Mouse (Mus musculus) forebrain, embryonic 11.5 days (tissue): ENCODE measurements around the gene Rnf167. TPM values are rescaled to one million over a fixed set of nuclear protein-coding genes. Genes with fewer than 3 reads are reported as not detected.
A peak's percentile ranks its signal among the peaks of the same experiment; 100 is the strongest.

Experiments
- ATAC-seq: fragments of 200-750 bp; cut with Nextera tagmentation; replicated peaks from 2 replicates; pipeline ENCODE4 v1.8.0; 2017; ENCODE audit warnings: moderate TSS enrichment; ENCODE audit not compliant: low FRiP score
- DNase-seq: peaks from one replicate; pipeline ENCODE4 v3.0.0-alpha.2; 2017; ENCODE audit warnings: low spot score
- H3K27ac ChIP-seq: fragments of 300-500 bp; sonication (generic); 2 replicates; pipeline ENCODE4 v1.5.1; 2014; ENCODE audit warnings: low read depth, low read length
- H3K27me3 ChIP-seq: fragments of 300-500 bp; sonication (generic); 2 replicates; pipeline ENCODE4 v1.6.1; 2014; ENCODE audit warnings: mild to moderate bottlenecking, low read length, mixed read lengths; ENCODE audit not compliant: control insufficient read depth, insufficient read depth
- H3K36me3 ChIP-seq: fragments of 300-500 bp; sonication (generic); 2 replicates; pipeline ENCODE4 v1.6.1; 2014; ENCODE audit warnings: mild to moderate bottlenecking, low read length, moderate library complexity, mixed read lengths; ENCODE audit not compliant: control insufficient read depth, insufficient read depth
- H3K4me1 ChIP-seq: fragments of 300-500 bp; sonication (generic); replicated peaks from 2 replicates; pipeline ENCODE4 v1.6.1; 2014; ENCODE audit warnings: low read length, mixed read lengths; ENCODE audit not compliant: control insufficient read depth, insufficient read depth
- H3K4me2 ChIP-seq: fragments of 300-500 bp; sonication (generic); 2 replicates; pipeline ENCODE4 v1.6.1; 2014; ENCODE audit warnings: low read depth, mild to moderate bottlenecking, low read length, moderate library complexity, mixed read lengths; ENCODE audit not compliant: severe bottlenecking
- H3K4me3 ChIP-seq: fragments of 300-500 bp; sonication (generic); 2 replicates; pipeline ENCODE4 v1.5.1; 2014; ENCODE audit warnings: low read depth, low read length
- H3K9ac ChIP-seq: fragments of 300-500 bp; sonication (generic); 2 replicates; pipeline ENCODE4 v1.6.1; 2014; ENCODE audit warnings: low read length
- H3K9me3 ChIP-seq: fragments of 300-500 bp; sonication (generic); 2 replicates; pipeline ENCODE4 v1.6.1; 2016; ENCODE audit warnings: low read length, mixed read lengths; ENCODE audit not compliant: control insufficient read depth
- WGBS: fragments of 180-500 bp; shearing (Covaris S2); extraction: QIAGEN DNeasy Blood & Tissue Kit; methylation state at CpG from one replicate; pipeline ENCODE4 v1.1.7; 2014; 5-methylcytosine and 5-hydroxymethylcytosine counted together
- polyA plus RNA-seq: library from polyadenylated mRNA; unstranded; fragments of >200 nt; fragmentation: Nextera tagmentation; extraction: Ambion mirVana; gene quantifications from 2 replicates; pipeline ENCODE4 v1.2.1, GENCODE M21; 2014

Gene Rnf167
- polyA plus RNA-seq, 1 experiment from 2014 or later = 90.0 TPM

- no peak overlapping the region for H3K4me3 ChIP-seq
- no peak overlapping the region for H3K4me2 ChIP-seq
These were observed 4.0 kb upstream of the Rnf167 start for GRCm38 (mm10) chr11:70643051-70643450.

GRCm38 (mm10) chr11:70644564-70645103 lies 2.4 kb upstream of the Rnf167 start:
- Histone ChIP-seq H3K4me3 (no peak overlapping the region), H3K36me3 (peaks cover 9% of the 10 kb centered on the region), H3K27ac (no peak overlapping the region), H3K27me3 (no peaks in the 10 kb centered on the region), H3K9me3 (no peaks in the 10 kb centered on the region), H3K9ac (no peak overlapping the region), H3K4me1 (peaks cover 16% of the 10 kb centered on the region; the same call in 1 of the 2 replicates), H3K4me2 (no peak overlapping the region)
- no peak for ATAC-seq
- 97% methylated on average over 8 of the region's 8 CpGs for WGBS
- peak; percentile 50 for DNase-seq

More at GRCm38 (mm10) chr11:70643051-70643450, 4.0 kb upstream of the Rnf167 start:
- Histone ChIP-seq H3K27me3 (no peaks in the 10 kb centered on the region), H3K27ac (no peak overlapping the region), H3K4me1 (peaks cover 11% of the 10 kb centered on the region; the same call in 1 of the 2 replicates), H3K36me3 (peaks cover 3% of the 10 kb centered on the region; the same call in 1 of the 2 replicates), H3K9me3 (no peaks in the 10 kb centered on the region), H3K9ac (no peak overlapping the region)
- WGBS = 91% methylated on average over 6 of the region's 6 CpGs
- no peak for ATAC-seq
- no peak for DNase-seq

- H3K4me1 ChIP-seq = peaks cover 18% of the 10 kb centered on the region; the same call in 1 of the 2 replicates
- ATAC-seq (no peak), DNase-seq (no peak)
- H3K4me3 ChIP-seq = peak overlapping the region; percentile 60
- H3K4me2 ChIP-seq = peak overlapping the region; percentile 87
- H3K36me3 ChIP-seq = peaks cover 16% of the 10 kb centered on the region
- H3K27me3 ChIP-seq = no peaks in the 10 kb centered on the region
- H3K9me3 ChIP-seq = no peaks in the 10 kb centered on the region
- H3K27ac ChIP-seq = peak overlapping the region; percentile 77; the same call in 1 of the 2 replicates
- 92% methylated on average over 12 of the region's 12 CpGs for WGBS
- peak overlapping the region; percentile 94 for H3K9ac ChIP-seq
These were observed 1.4 kb upstream of the Rnf167 start for GRCm38 (mm10) chr11:70645461-70646258.

GRCm38 (mm10) chr11:70646259-70646555 lies 828 bp upstream of the Rnf167 start:
- ATAC-seq (no peak), DNase-seq (no peak)
- Histone ChIP-seq H3K27me3 (no peaks in the 10 kb centered on the region), H3K4me2 (peak overlapping the region; percentile 87), H3K9me3 (no peaks in the 10 kb centered on the region), H3K27ac (peak overlapping the region; percentile 77), H3K4me3 (peak overlapping the region; percentile 60), H3K36me3 (peaks cover 22% of the 10 kb centered on the region), H3K4me1 (peaks cover 19% of the 10 kb centered on the region; the same call in 1 of the 2 replicates), H3K9ac (peak overlapping the region; percentile 94)
- WGBS = 19% methylated on average over 3 of the region's 3 CpGs

GRCm38 (mm10) chr11:70647716-70648420 lies 833 bp downstream of the Rnf167 start:
- H3K4me2 ChIP-seq = peak overlapping the region; percentile 81
- ATAC-seq (peak; percentile 21; the same call in 1 of the 2 replicates), DNase-seq (peak; percentile 73)
- H3K9ac ChIP-seq = peak overlapping the region; percentile 65
- no peaks in the 10 kb centered on the region for H3K9me3 ChIP-seq
- peak overlapping the region; percentile 86 for H3K27ac ChIP-seq
- peak overlapping the region; percentile 60 for H3K4me3 ChIP-seq
- no peaks in the 10 kb centered on the region for H3K27me3 ChIP-seq
- H3K4me1 ChIP-seq = peaks cover 27% of the 10 kb centered on the region
- 6% methylated on average over 28 of the region's 28 CpGs for WGBS
- H3K36me3 ChIP-seq = peaks cover 24% of the 10 kb centered on the region

GRCm38 (mm10) chr11:70648512-70648911 lies 1.5 kb downstream of the Rnf167 start:
- H3K4me3 ChIP-seq = peak overlapping the region; percentile 60; the same call in 1 of the 2 replicates
- 90% methylated on average over 4 of the region's 4 CpGs for WGBS
- no peaks in the 10 kb centered on the region for H3K27me3 ChIP-seq
- ATAC-seq = no peak
- H3K4me1 ChIP-seq = peaks cover 29% of the 10 kb centered on the region
- no peak overlapping the region; the same call in 1 of the 2 replicates for H3K9ac ChIP-seq
- DNase-seq = no peak
- peaks cover 24% of the 10 kb centered on the region for H3K36me3 ChIP-seq
- no peak overlapping the region for H3K27ac ChIP-seq
- H3K9me3 ChIP-seq = no peaks in the 10 kb centered on the region
- H3K4me2 ChIP-seq = peak overlapping the region; percentile 81; the same call in 1 of the 2 replicates

GRCm38 (mm10) chr11:70649185-70649734 lies 2.2 kb downstream of the Rnf167 start:
- no peak overlapping the region for H3K4me3 ChIP-seq
- WGBS = 85% methylated on average over 8 of the region's 8 CpGs
- no peaks in the 10 kb centered on the region for H3K9me3 ChIP-seq
- H3K36me3 ChIP-seq = peaks cover 24% of the 10 kb centered on the region
- DNase-seq (no peak), ATAC-seq (no peak)
- H3K27me3 ChIP-seq = no peaks in the 10 kb centered on the region
- no peak overlapping the region for H3K9ac ChIP-seq
- H3K4me2 ChIP-seq = no peak overlapping the region
- no peak overlapping the region for H3K27ac ChIP-seq
- peaks cover 29% of the 10 kb centered on the region for H3K4me1 ChIP-seq
